Mouse (Mus musculus) G1E (cell line): ENCODE measurements around the gene Fmnl2.

ENCODE experiments used
- CTCF ChIP-seq: IDR thresholded peaks from 2 replicates; pipeline ENCODE4 v1.5.1; 2012; ENCODE audit warnings: low read depth, low read length, inconsistent platforms, mixed read lengths
- GATA1 ChIP-seq: IDR thresholded peaks from 2 replicates; pipeline ENCODE4 v1.6.1; 2012; ENCODE audit warnings: borderline replicate concordance, low read length, inconsistent platforms, mixed read lengths

GRCm38 (mm10) chr2:52930106-52930868, 72.6 kb downstream of the Fmnl2 start:
- TF ChIP-seq GATA1 = no peak
- TF ChIP-seq CTCF = no peak
